Mouse (Mus musculus) midbrain, embryonic 14.5 days (tissue): ENCODE data around the gene Tceal5. TPM values are rescaled to one million over a fixed set of nuclear protein-coding genes. Genes with fewer than 3 reads are reported as not detected.

Source experiments
- ATAC-seq: fragments of 200-750 bp; cut with Nextera tagmentation; 2 replicates; pipeline ENCODE4 v1.8.0; 2017; ENCODE audit warnings: moderate number of reproducible peaks, moderate library complexity; ENCODE audit not compliant: low FRiP score, low TSS enrichment
- DNase-seq: peaks from one replicate; pipeline ENCODE4 v3.0.0-alpha.2; 2015
- H3K27ac ChIP-seq: fragments of 300-500 bp; sonication (generic); replicated peaks from 2 replicates; pipeline ENCODE4 v1.5.1; 2014; ENCODE audit warnings: mild to moderate bottlenecking, low read depth, low read length, moderate library complexity
- H3K27me3 ChIP-seq: fragments of 300-500 bp; sonication (generic); 2 replicates; pipeline ENCODE4 v1.6.1; 2014; ENCODE audit warnings: low read length, control low read depth, mixed read lengths; ENCODE audit not compliant: control insufficient read depth, insufficient read depth
- H3K36me3 ChIP-seq: fragments of 300-500 bp; sonication (generic); 2 replicates; pipeline ENCODE4 v1.6.1; 2014; ENCODE audit warnings: low read length, control low read depth; ENCODE audit not compliant: control insufficient read depth, insufficient read depth
- H3K4me1 ChIP-seq: fragments of 300-500 bp; sonication (generic); 2 replicates; pipeline ENCODE4 v1.6.1; 2014; ENCODE audit warnings: mild to moderate bottlenecking, antibody characterized with exemption, low read length, control low read depth; ENCODE audit not compliant: control insufficient read depth, insufficient read depth
- H3K4me2 ChIP-seq: fragments of 300-500 bp; sonication (generic); 2 replicates; pipeline ENCODE4 v1.6.1; 2014; ENCODE audit warnings: mild to moderate bottlenecking, low read length, moderate library complexity
- H3K4me3 ChIP-seq: fragments of 300-500 bp; sonication (generic); replicated peaks from 2 replicates; pipeline ENCODE4 v1.5.1; 2014; ENCODE audit warnings: low read depth, low read length
- H3K9ac ChIP-seq: fragments of 300-500 bp; sonication (generic); replicated peaks from 2 replicates; pipeline ENCODE4 v1.6.1; 2014; ENCODE audit warnings: mild to moderate bottlenecking, low read length, moderate library complexity
- H3K9me3 ChIP-seq: fragments of 300-500 bp; sonication (generic); 2 replicates; pipeline ENCODE4 v1.6.1; 2016; ENCODE audit warnings: low read length, control low read depth, mixed read lengths; ENCODE audit not compliant: control insufficient read depth
- WGBS: fragments of 180-500 bp; shearing (Covaris S2); extraction: QIAGEN DNeasy Blood & Tissue Kit; methylation state at CpG from one replicate; pipeline ENCODE4 v1.1.7; 2014; 5-methylcytosine and 5-hydroxymethylcytosine counted together
- polyA plus RNA-seq: library from polyadenylated mRNA; unstranded; fragments of >200 nt; fragmentation: Nextera tagmentation; extraction: Ambion mirVana; gene quantifications from 2 replicates; pipeline ENCODE4 v1.2.1, GENCODE M21; 2014

Tceal5 gene
- polyA plus RNA-seq, 1 experiment from 2014 or later = 8.0 TPM

- Histone ChIP-seq H3K9me3 (no peaks in the 10 kb centered on the region), H3K36me3 (no peaks in the 10 kb centered on the region), H3K4me3 (no peak overlapping the region), H3K4me2 (no peak overlapping the region), H3K4me1 (no peaks in the 10 kb centered on the region), H3K27me3 (no peaks in the 10 kb centered on the region), H3K9ac (no peak overlapping the region), H3K27ac (no peak overlapping the region)
- WGBS = 83% methylated on average over 16 of the region's 16 CpGs
- ATAC-seq (no peak), DNase-seq (no peak)
Observed at GRCm38 (mm10) chrX:136195193-136195944, 8.3 kb downstream of the Tceal5 start.

- DNase-seq = no peak
- Histone ChIP-seq H3K4me2 (no peak overlapping the region), H3K9ac (no peak overlapping the region), H3K4me3 (no peak overlapping the region), H3K36me3 (no peaks in the 10 kb centered on the region), H3K27me3 (no peaks in the 10 kb centered on the region), H3K9me3 (no peaks in the 10 kb centered on the region), H3K4me1 (no peaks in the 10 kb centered on the region), H3K27ac (no peak overlapping the region)
- 86% methylated on average over 1 of the region's 1 CpGs for WGBS
- ATAC-seq = no peak
Observed at GRCm38 (mm10) chrX:136183107-136183506, 20.6 kb downstream of the Tceal5 start.

- H3K4me2 ChIP-seq = no peak overlapping the region
- H3K36me3 ChIP-seq = no peaks in the 10 kb centered on the region
- DNase-seq = no peak
Observed at GRCm38 (mm10) chrX:136180897-136181553, 22.7 kb downstream of the Tceal5 start.

GRCm38 (mm10) chrX:136172786-136173185 is 30.9 kb downstream of the Tceal5 start:
- no peaks in the 10 kb centered on the region for H3K27me3 ChIP-seq
- H3K27ac ChIP-seq = peak overlapping the region; percentile 85
- H3K4me3 ChIP-seq = peak overlapping the region; percentile 53
- 29% methylated on average over 10 of the region's 10 CpGs for WGBS
- ATAC-seq (no peak), DNase-seq (peak; percentile 58)
- no peaks in the 10 kb centered on the region for H3K4me1 ChIP-seq
- 0 out of 2 replicates have a peak, but pooled peaks cover 3% of the 10 kb centered on the region for H3K36me3 ChIP-seq
- peak overlapping the region; percentile 44 for H3K9ac ChIP-seq
- peak overlapping the region; percentile 56 for H3K4me2 ChIP-seq
- H3K9me3 ChIP-seq = no peaks in the 10 kb centered on the region

More at GRCm38 (mm10) chrX:136180897-136181553, 22.7 kb downstream of the Tceal5 start:
- no peaks in the 10 kb centered on the region for H3K27me3 ChIP-seq
- H3K9ac ChIP-seq = no peak overlapping the region
- H3K4me3 ChIP-seq = no peak overlapping the region
- H3K4me1 ChIP-seq = no peaks in the 10 kb centered on the region
- 18% methylated on average over 10 of the region's 11 CpGs for WGBS
- H3K27ac ChIP-seq = no peak overlapping the region
- ATAC-seq = 0 out of 2 replicates have a peak, but pooled peaks have one; percentile 24
- H3K9me3 ChIP-seq = no peaks in the 10 kb centered on the region

- WGBS = 13% methylated on average over 10 of the region's 10 CpGs
- no peaks in the 10 kb centered on the region for H3K4me1 ChIP-seq
- peak; percentile 91 for DNase-seq
Observed at GRCm38 (mm10) chrX:136172118-136172551, 31.5 kb downstream of the Tceal5 start, which contains the start of gene Tceal8. TSS of gene Tceal8 (minus strand) at chrX:136172342.

GRCm38 (mm10) chrX:136171189-136172117 is 32.2 kb downstream of the Tceal5 start:
- no peaks in the 10 kb centered on the region for H3K27me3 ChIP-seq
- ATAC-seq (peak; percentile 68), DNase-seq (peak; percentile 79)
- peak overlapping the region; percentile 52 for H3K9ac ChIP-seq
- H3K4me1 ChIP-seq = no peaks in the 10 kb centered on the region
- no peaks in the 10 kb centered on the region for H3K9me3 ChIP-seq
- peak overlapping the region; percentile 53 for H3K4me3 ChIP-seq
- H3K4me2 ChIP-seq = peak overlapping the region; percentile 56
- H3K27ac ChIP-seq = peak overlapping the region; percentile 77
- H3K36me3 ChIP-seq = 0 out of 2 replicates have a peak, but pooled peaks cover 3% of the 10 kb centered on the region
- 20% methylated on average over 24 of the region's 24 CpGs for WGBS

More at GRCm38 (mm10) chrX:136172118-136172551, 31.5 kb downstream of the Tceal5 start, which contains the start of gene Tceal8:
- H3K27ac ChIP-seq = peak within 1 kb of the TSS; percentile 85
- peak within 1 kb of the TSS; percentile 53 for H3K4me3 ChIP-seq
- peak within 1 kb of the TSS; percentile 52 for H3K9ac ChIP-seq
- H3K36me3 ChIP-seq = 0 out of 2 replicates have a peak, but pooled peaks cover 3% of the 10 kb centered on the region
- H3K4me2 ChIP-seq = peak within 1 kb of the TSS; percentile 56
- H3K9me3 ChIP-seq = no peaks in the 10 kb centered on the region
- peak; percentile 98 for ATAC-seq
- H3K27me3 ChIP-seq = no peaks in the 10 kb centered on the region

- Histone ChIP-seq H3K4me3 (peak overlapping the region; percentile 53), H3K9me3 (no peaks in the 10 kb centered on the region), H3K27ac (no peak overlapping the region), H3K27me3 (no peaks in the 10 kb centered on the region), H3K4me1 (no peaks in the 10 kb centered on the region), H3K4me2 (peak overlapping the region; percentile 56), H3K36me3 (0 out of 2 replicates have a peak, but pooled peaks cover 3% of the 10 kb centered on the region), H3K9ac (no peak overlapping the region)
- WGBS = 63% methylated on average over 10 of the region's 10 CpGs
- DNase-seq = no peak
- ATAC-seq = no peak
Observed at GRCm38 (mm10) chrX:136170625-136171024, 33.1 kb downstream of the Tceal5 start.
